Mouse (Mus musculus) liver, postnatal 0 days (tissue): ENCODE measurements around the gene Crp.

Source experiments
- CTCF ChIP-seq: sonication (generic); IDR thresholded peaks from 2 replicates; pipeline ENCODE4 v1.5.1; 2016; ENCODE audit warnings: antibody characterized with exemption, low read depth
- EP300 ChIP-seq: IDR thresholded peaks from 2 replicates; pipeline ENCODE4 v1.6.1; 2016; ENCODE audit warnings: antibody characterized with exemption, low read depth, mild to moderate bottlenecking

DNA sequence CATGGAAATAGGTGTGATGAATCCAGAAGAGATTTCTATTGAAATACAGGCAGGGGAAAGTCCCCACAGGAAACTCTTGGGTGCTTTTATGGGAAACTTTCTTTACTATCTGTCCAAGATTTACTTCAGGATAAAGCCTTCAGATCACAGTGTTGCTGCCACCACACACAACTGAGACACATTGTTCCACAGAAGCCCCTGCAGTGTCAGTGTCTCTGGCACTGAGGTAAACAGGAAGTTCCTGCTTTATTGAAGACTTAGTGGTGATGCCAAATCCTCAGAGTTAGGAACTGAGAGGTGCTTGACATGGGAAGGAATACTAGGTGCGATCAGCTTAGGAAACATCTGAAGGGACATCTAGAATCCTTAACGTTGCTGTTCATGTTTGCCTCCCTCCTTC lies 131.1 kb downstream of the Crp start:
- no peak for TF ChIP-seq CTCF
- no peak for TF ChIP-seq EP300
